Mouse (Mus musculus) neutrophil, adult 59 days (primary cell): ENCODE data around the gene Mrs2. TPM values are rescaled to one million over a fixed set of nuclear protein-coding genes. Genes with fewer than 3 reads are reported as not detected.

Experiments
- total RNA-seq, 2 experiments: library from RNA; stranded (reverse); gene quantifications; 1 replicate in 1 of 2; 2 replicates in 1 of 2; pipeline ENCODE4 v1.2.4; 2023

Mrs2 gene
- 10 to 100 TPM; 24.9 to 25.9 TPM for total RNA-seq

DNA sequence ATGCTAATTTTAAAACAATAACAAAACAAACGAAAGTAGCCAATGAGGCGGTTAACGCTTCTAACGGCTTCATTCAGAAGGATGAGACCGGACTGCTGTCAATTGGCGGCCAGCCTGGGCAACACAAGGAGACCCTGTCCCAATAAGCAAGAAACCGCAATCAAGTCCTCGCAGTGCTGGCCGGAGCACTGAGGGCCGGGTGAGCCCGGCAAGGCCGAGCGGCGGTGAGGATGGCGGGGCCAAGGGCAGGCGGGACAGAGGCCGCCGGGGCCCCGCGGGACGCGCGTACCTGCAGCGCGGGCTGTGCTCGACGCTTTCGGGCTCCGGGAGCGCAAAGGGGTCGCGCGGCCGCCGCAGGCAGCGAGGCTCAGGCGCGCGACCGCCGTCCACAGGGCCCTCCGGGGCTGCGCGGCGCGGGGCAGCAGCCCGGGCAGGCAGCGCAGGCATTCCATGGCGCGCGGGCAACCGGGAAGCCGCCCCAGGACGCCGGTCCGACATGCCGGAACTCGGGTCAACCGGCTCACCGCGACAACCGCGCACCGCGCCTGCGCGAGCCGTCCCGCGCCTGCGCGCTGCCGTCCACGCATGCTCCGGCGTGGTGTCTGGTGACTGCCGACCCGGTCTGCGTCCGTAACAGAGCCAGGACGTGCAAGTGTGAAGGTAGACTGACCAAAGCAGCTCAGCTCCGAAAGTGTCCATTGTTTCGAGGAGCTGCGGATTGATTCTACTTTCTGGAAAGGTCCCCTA is at the start of gene Mrs2:
Gene Mrs2, minus strand, starts transcription at position 587 of the 747 bp plus-strand sequence.

DNA sequence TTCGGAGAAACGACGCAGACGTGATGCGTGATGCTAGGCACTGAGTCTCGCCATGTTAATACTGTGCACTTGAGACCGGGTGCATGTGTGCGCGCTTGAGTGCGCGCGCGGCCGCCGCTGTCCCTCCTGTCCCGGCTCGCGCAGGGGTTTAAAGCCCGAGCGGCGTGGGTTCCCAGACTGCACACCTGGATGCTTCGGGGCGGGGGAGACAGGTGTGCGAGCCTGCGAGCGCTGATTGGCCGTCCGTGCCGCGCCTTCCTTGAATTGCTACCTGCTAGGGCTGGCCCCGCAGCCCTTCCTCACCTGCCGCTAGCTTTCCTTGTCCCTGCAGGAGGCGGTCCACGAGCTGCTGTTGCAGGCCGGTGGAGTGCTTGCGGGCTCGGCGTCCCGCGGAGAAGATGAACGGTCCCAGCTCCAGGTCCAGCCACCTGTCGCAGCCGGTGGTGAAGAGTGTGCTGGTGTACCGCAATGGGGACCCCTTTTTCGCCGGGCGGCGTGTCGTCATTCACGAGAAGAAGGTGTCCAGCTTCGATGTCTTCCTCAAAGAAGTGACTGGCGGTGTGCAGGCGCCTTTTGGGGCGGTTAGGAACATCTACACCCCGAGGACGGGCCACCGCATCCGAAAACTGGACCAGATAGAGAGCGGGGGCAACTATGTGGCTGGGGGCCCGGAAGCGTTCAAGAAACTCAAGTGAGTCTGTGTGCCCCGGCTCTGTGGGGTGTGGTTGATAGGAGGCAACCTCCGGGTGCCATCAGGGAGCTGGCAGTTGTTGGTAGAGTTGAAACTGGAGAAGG is 35.9 kb upstream of the Mrs2 start, which contains the start of gene Dcdc2a:
Gene Dcdc2a, plus strand, starts transcription at position 132 of the 795 bp plus-strand sequence.

DNA sequence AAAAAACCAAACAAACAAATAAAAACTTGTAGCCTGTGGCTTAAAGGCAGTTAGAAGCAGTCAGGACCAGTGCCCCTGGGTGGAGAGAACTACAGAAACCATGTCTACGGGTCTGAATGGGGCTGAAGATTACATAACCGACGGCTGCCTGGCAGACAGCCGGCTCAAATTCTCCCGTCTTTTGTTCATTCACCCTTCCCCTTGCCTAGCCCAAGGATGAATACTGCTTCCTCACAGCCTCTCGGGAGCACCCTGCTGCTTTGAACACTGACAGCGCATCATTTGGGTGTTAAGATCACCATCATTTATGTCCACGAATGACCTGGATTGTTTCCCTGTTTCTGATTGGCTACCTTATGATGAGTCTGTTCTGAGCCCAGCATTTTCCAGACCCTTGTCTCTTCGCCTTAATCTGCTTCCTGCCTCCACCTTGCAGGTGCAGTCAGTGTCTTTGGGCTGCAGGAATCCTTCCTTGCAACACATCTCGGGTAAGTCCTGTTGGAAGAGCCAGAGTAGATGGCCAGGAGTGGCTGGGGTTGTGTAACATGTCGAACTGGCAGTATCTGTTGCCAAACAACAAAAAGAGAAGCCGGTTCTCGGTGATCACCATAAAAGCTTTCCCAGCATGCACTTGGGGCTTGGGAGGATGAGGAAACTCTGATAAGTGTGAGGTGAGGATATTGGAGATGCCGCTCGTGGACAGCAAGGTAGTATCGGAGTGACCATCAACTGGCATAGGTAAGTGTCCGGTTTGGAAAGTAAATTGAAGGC is 77.5 kb downstream of the Mrs2 start, which contains the start of gene Gpld1:
Gene Gpld1, plus strand, starts transcription at position 641 of the 771 bp plus-strand sequence.

Other genes with a start within 250 kb of the Mrs2 start
- gene BC005537, start 218.7 kb downstream of the Mrs2 start, total RNA-seq = 100 to 1,000 TPM; 150 to 167 TPM
- gene Acot13, start 188.8 kb downstream of the Mrs2 start, total RNA-seq = 10 to 100 TPM in 1 of 2 experiments, 1 to 10 TPM in 1; 8.2 to 10.7 TPM
- 10 to 100 TPM; 18.9 to 24.8 TPM for gene Tdp2, start 188.7 kb downstream of the Mrs2 start, total RNA-seq
- not detected for gene D130043K22Rik, start 175.2 kb downstream of the Mrs2 start, total RNA-seq
- gene Aldh5a1, start 82.7 kb downstream of the Mrs2 start, total RNA-seq = 1 to 10 TPM in 1 of 2 experiments, under 1 TPM in 1; 0.82 to 1.1 TPM
- gene Gpld1, start 77.2 kb downstream of the Mrs2 start, total RNA-seq = 1 to 10 TPM in 1 of 2 experiments, under 1 TPM in 1; 0.67 to 1.1 TPM
- not detected for gene Dcdc2a, start 35.6 kb upstream of the Mrs2 start, total RNA-seq